9 mouse cellular contexts compared by ENCODE assay signal in the genomic region with DNA sequence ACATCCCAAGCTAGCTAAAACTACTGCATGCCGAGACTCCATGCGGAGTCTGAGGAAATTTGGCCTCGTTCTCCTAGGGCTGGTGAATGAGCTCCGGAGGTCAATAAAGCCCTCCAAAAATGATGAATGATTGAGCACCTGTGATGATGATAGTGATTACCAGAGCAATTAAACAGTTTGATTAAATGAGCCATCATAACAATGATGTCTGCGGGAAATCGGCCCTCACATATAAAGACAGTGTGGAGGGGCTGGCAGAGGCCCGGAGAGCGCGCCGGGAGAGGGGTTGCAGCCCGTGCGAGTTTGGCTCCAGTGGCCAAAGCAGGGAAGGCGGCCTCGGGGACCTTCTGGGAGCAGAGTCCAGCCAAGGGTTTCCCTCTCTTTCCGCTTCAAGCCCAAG. TPM values are rescaled to one million over a fixed set of nuclear protein-coding genes. Genes with fewer than 3 reads are reported as not detected.
DNase-seq lines count a peak whose midpoint lies in the region; ATAC-seq and TF ChIP-seq lines count a peak whose summit lies in the region.
"Had no signal": no experiment of that assay in that cellular context is flagged by ENCODE, and none has a peak within 500 bp of the region (broad histone marks: within the 10 kb centered on the region; RNA-seq: fewer than 3 reads in every experiment).

No protein-coding gene starts in this region.

- no peak for ATAC-seq in hindbrain, embryonic 14.5 days (ENCODE audit: low FRiP score)
- no peak for ATAC-seq in lung, postnatal 0 days

- H3K27me3 ChIP-seq in hindbrain, embryonic 14.5 days (ENCODE audit: control insufficient read depth, insufficient read depth, low read length): no peaks in the 10 kb centered on the region
- peaks cover 16% of the 10 kb centered on the region for H3K27me3 ChIP-seq in lung, postnatal 0 days (replicated peaks; ENCODE audit: insufficient read depth, low read length)

- H3K4me2 ChIP-seq in hindbrain, embryonic 14.5 days (replicated peaks): peak overlapping the region; percentile 65
- peak overlapping the region; percentile 75 for H3K4me2 ChIP-seq in lung, postnatal 0 days (replicated peaks; ENCODE audit: low read depth, low read length)

- peak; percentile 55 for DNase-seq in adrenal gland, postnatal 14 days
- no peak for DNase-seq in adrenal gland, postnatal 36 days
- DNase-seq in embryo, embryonic 10.5 days (ENCODE audit: low spot score): peak; percentile 68
- DNase-seq in hindbrain, embryonic 14.5 days (ENCODE audit: low spot score): peak; percentile 54
- DNase-seq in lung, postnatal 0 days (ENCODE audit: low spot score): peak; percentile 43
- no peak for DNase-seq in left cerebral cortex, postnatal 36 days (ENCODE audit: low spot score in 2 of 2)
- DNase-seq in ovary, postnatal 10 days (ENCODE audit: low spot score): no peak
- DNase-seq in spleen, postnatal 14 days (ENCODE audit: low spot score in 2 of 2): no peak

- intact Hi-C loops in left cerebral cortex, postnatal 36 days (cut with DNase I): loop anchor here (5.0 to 10.0 kb wide), 3 partner anchors 105 to 1443 kb away; no protein-coding TSS in a partner anchor

- TF ChIP-seq CTCF in lung, postnatal 0 days (IDR thresholded peaks at IDR 0.05): no peak

- no peaks in the 10 kb centered on the region for H3K4me1 ChIP-seq in hindbrain, embryonic 14.5 days (replicated peaks; ENCODE audit: control insufficient read depth, insufficient read depth, low read length)
- no peaks in the 10 kb centered on the region for H3K4me1 ChIP-seq in lung, postnatal 0 days (ENCODE audit: insufficient read depth, low read depth, low read length)

- WGBS in hindbrain, embryonic 14.5 days: 1% methylated on average over 15 of the region's 15 CpGs
- WGBS in lung, postnatal 0 days: 5% methylated on average over 15 of the region's 15 CpGs

- H3K4me3 ChIP-seq in hindbrain, embryonic 14.5 days (replicated peaks; ENCODE audit: low read length): peak overlapping the region; percentile 71
- H3K4me3 ChIP-seq in lung, postnatal 0 days (ENCODE audit: low read depth, low read length): peak overlapping the region; percentile 62

- H3K9ac ChIP-seq in hindbrain, embryonic 14.5 days: peak overlapping the region; percentile 99
- H3K9ac ChIP-seq in lung, postnatal 0 days (replicated peaks; ENCODE audit: low read depth): peak overlapping the region; percentile 19; the same call in 1 of the 2 replicates

- no peaks in the 10 kb centered on the region for H3K9me3 ChIP-seq in hindbrain, embryonic 14.5 days (ENCODE audit: control insufficient read depth, low read length)
- H3K9me3 ChIP-seq in lung, postnatal 0 days (ENCODE audit: low read length): no peaks in the 10 kb centered on the region

- H3K36me3 ChIP-seq in hindbrain, embryonic 14.5 days (replicated peaks; ENCODE audit: control insufficient read depth, insufficient read depth): no peaks in the 10 kb centered on the region
- H3K36me3 ChIP-seq in lung, postnatal 0 days (ENCODE audit: insufficient read depth, low read length): no peaks in the 10 kb centered on the region

- H3K27ac ChIP-seq in hindbrain, embryonic 14.5 days: peak overlapping the region; percentile 99
- no peak overlapping the region for H3K27ac ChIP-seq in lung, postnatal 0 days (ENCODE audit: low read length)

- no peak for TF ChIP-seq EP300 in lung, postnatal 0 days (IDR thresholded peaks at IDR 0.05)

RNA-seq across cellular contexts. Expression of a gene that starts 2.1 kb away (rescaled TPM):
- total RNA-seq in adrenal gland, postnatal 14 days (2021): 150 and 159 TPM in 2 replicates
- total RNA-seq in adrenal gland, postnatal 36 days (2021): 100 to 1,000 TPM; 224 to 238 TPM
- 136 and 159 TPM in 2 replicates for polyA plus RNA-seq in hindbrain, embryonic 14.5 days (2014; fragmentation: Nextera tagmentation; extraction: Ambion mirVana)
- polyA plus RNA-seq in lung, postnatal 0 days (2015; fragmentation: Nextera tagmentation; extraction: Ambion mirVana): 12.0 and 16.2 TPM in 2 replicates
- 100 to 1,000 TPM; 100 to 123 TPM for total RNA-seq in left cerebral cortex, postnatal 36 days (2021)
- polyA plus RNA-seq: erythroblast, embryonic 14.5 days had no signal

Comparison
In these comparisons a context has a peak if more than half of its experiments do, and no peak if none do; other contexts are left out.
1. DNase-seq: peak in adrenal gland, postnatal 14 days (single experiment), embryo, embryonic 10.5 days (single experiment), hindbrain, embryonic 14.5 days (single experiment) and lung, postnatal 0 days (single experiment); none in adrenal gland, postnatal 36 days (0 of 2), left cerebral cortex, postnatal 36 days (0 of 2), ovary, postnatal 10 days (single experiment) and spleen, postnatal 14 days (0 of 2).